ENCODE assay signal across 9 mouse cellular contexts in the genomic region with DNA sequence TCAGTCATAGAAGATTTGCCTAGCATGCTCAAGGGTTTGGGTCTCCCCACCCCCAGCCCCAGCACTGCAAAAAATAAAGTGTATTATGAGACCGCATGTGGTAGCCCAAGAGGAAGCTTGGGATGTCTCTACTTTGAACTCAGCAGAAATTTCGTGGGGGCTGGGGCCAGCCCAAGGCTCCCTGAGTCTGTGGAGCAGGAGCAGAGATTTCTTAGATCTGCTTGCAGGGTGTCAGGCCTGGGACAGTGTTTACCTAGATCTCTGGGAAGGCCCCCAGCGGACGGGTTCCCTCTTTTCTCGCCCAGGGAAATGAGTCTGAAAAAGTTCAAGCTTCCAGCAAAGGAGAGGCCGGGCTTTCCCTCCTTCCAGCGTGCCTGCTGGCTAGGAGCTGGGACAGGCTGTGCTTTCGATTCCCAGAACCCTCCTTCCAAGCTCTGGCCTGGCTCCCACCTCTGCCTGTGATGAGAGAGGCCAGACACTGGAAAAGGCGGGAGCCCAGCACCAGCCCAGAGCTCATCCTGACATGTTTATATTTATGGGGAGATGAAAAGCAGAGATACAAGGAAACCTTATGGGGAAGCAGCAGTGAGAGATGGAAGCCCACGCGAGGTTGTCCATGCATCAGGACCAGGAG. TPM values are rescaled to one million over a fixed set of nuclear protein-coding genes. Genes with fewer than 3 reads are reported as not detected.
DNase-seq lines count a peak whose midpoint lies in the region.
"Had no signal": no experiment of that assay in that cellular context is flagged by ENCODE, and none has a peak within 500 bp of the region (broad histone marks: within the 10 kb centered on the region; RNA-seq: fewer than 3 reads in every experiment).

No protein-coding gene starts in this region.

- DNase-seq in urinary bladder, postnatal 10 days (ENCODE audit: low spot score) = peak; percentile 27
- DNase-seq in urinary bladder, adult 2 months (ENCODE audit: low spot score) = no peak
- DNase-seq in gastrocnemius, postnatal 4 days (ENCODE audit: low spot score in 2 of 2) = peak; percentile 22 to 61
- DNase-seq in ovary, postnatal 14 days (ENCODE audit: low spot score) = peak; percentile 47
- no peak for DNase-seq in kidney, adult 18-20 months
- DNase-seq in thymus, postnatal 36 days = no peak
- no peak for DNase-seq in spleen, postnatal 36 days (ENCODE audit: low spot score in 2 of 2)
- DNase-seq: thymus, adult 2 months had no signal

RNA-seq across cellular contexts. Expression of gene Arhgef18, which starts 16.0 kb away (rescaled TPM):
- polyA plus RNA-seq in urinary bladder, adult 2 months (2012; rRNA removed) = 34.0 and 36.5 TPM in 2 replicates
- 10 to 100 TPM; 16.9 to 17.3 TPM for total RNA-seq in gastrocnemius, postnatal 4 days (2021)

RNA-seq across cellular contexts. Expression of gene A430078G23Rik, which starts 23.5 kb away (rescaled TPM):
- polyA plus RNA-seq in urinary bladder, adult 2 months (2012; rRNA removed) = 0.37 and 0.65 TPM in 2 replicates
- under 1 TPM; 0.39 to 0.49 TPM for total RNA-seq in gastrocnemius, postnatal 4 days (2021)
- total RNA-seq: layer of hippocampus, adult 8-10 months had no signal

Comparison
In these comparisons a context has a peak if more than half of its experiments do, and no peak if none do; other contexts are left out.
1. DNase-seq: peak in urinary bladder, postnatal 10 days (single experiment), gastrocnemius, postnatal 4 days (2 of 2) and ovary, postnatal 14 days (single experiment); none in urinary bladder, adult 2 months (single experiment), kidney, adult 18-20 months (single experiment), thymus, postnatal 36 days (0 of 2) and spleen, postnatal 36 days (0 of 2).